Mouse (Mus musculus): ENCODE data around the gene Tmem176a.
A peak's percentile ranks its signal among the peaks of the same experiment; 100 is the strongest.

DNA sequence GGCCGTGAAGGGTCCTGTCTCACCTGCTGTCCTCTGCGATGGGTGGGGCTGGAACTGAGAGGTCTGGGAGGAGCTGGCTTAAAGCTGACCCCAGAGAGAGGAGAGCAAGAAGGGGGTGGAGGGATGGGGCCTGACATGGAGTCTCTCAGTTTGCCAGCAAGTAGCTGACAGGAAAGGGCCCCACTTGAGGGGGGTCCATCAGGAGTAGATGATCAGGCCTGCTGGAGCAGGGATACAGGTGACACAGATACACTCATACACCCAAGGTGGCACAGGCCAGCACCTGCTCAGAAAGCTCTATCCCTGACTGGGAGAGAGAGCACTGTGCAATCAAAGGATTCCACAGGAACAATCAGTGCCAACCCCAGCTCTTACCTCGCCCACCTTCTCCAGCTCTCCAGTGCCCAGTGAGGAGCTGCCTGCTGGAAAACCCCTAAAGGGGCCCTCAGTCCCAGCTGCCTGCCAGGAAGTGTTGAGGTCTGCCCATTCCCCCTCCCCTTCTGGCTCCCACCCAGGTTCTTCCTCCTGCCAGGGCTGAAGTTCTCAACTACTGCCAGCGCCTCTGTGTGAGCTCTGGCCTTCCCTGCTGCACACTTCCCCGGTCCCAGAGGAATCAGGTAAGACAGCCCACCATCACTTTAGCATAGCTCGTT is 380 bp downstream of the Tmem176a start, which contains the start of gene Tmem176b:
- TF ChIP-seq EP300 (optimal IDR thresholded peaks at IDR 0.05) (no peak), CTCF (IDR thresholded peaks at IDR 0.05; ENCODE audit: low read depth) (peak; percentile 24; the same call in 1 of the 2 replicates)
